Mouse (Mus musculus) forebrain, embryonic 10.5 days (tissue): Measurements from ENCODE around the gene Gkn1. TPM values are rescaled to one million over a fixed set of nuclear protein-coding genes. Genes with fewer than 3 reads are reported as not detected.

Source experiments
- DNase-seq: peaks from one replicate; pipeline ENCODE4 v3.0.0-alpha.2; 2017; ENCODE audit warnings: low spot score; ENCODE audit errors: extremely low spot score
- H3K27ac ChIP-seq: fragments of 300-500 bp; sonication (generic); 2 replicates; pipeline ENCODE4 v1.5.1; 2016; ENCODE audit warnings: mild to moderate bottlenecking
- H3K27me3 ChIP-seq: fragments of 300-500 bp; sonication (generic); 2 replicates; pipeline ENCODE4 v1.6.1; 2016; ENCODE audit warnings: mild to moderate bottlenecking; ENCODE audit not compliant: poor library complexity, severe bottlenecking
- H3K36me3 ChIP-seq: fragments of 300-500 bp; sonication (generic); replicated peaks from 2 replicates; pipeline ENCODE4 v1.6.1; 2016; ENCODE audit warnings: mild to moderate bottlenecking, moderate library complexity
- H3K4me1 ChIP-seq: fragments of 300-500 bp; sonication (generic); 2 replicates; pipeline ENCODE4 v1.6.1; 2016
- H3K4me3 ChIP-seq: fragments of 300-500 bp; sonication (generic); 2 replicates; pipeline ENCODE4 v1.5.1; 2016; ENCODE audit warnings: mild to moderate bottlenecking, moderate library complexity
- H3K9me3 ChIP-seq: fragments of 300-500 bp; sonication (generic); 2 replicates; pipeline ENCODE4 v1.6.1; 2016; ENCODE audit warnings: mild to moderate bottlenecking, moderate library complexity
- WGBS: fragments of 180-500 bp; shearing (Covaris S2); methylation state at CpG from one replicate; pipeline ENCODE4 v1.1.7; 2016; 5-methylcytosine and 5-hydroxymethylcytosine counted together
- polyA plus RNA-seq: library from polyadenylated mRNA; unstranded; fragments of >200 nt; fragmentation: Nextera tagmentation; extraction: Ambion mirVana; gene quantifications from 2 replicates; pipeline ENCODE4 v1.2.1, GENCODE M21; 2016

The Gkn1 gene
- polyA plus RNA-seq = not detected in 2 replicates

- Histone ChIP-seq H3K9me3 (no peaks in the 10 kb centered on the region), H3K27ac (no peak within 1 kb of the TSS), H3K27me3 (no peaks in the 10 kb centered on the region), H3K4me3 (no peak within 1 kb of the TSS), H3K36me3 (no peaks in the 10 kb centered on the region), H3K4me1 (peaks cover 8% of the 10 kb centered on the region; the same call in 1 of the 2 replicates)
- DNase-seq = no peak
- 91% methylated on average over 8 of the region's 8 CpGs for WGBS
Measured at GRCm38 (mm10) chr6:87350829-87351228, at the start of gene Gkn1. Gene Gkn1, minus strand, starts transcription at chr6:87350942.

DNA sequence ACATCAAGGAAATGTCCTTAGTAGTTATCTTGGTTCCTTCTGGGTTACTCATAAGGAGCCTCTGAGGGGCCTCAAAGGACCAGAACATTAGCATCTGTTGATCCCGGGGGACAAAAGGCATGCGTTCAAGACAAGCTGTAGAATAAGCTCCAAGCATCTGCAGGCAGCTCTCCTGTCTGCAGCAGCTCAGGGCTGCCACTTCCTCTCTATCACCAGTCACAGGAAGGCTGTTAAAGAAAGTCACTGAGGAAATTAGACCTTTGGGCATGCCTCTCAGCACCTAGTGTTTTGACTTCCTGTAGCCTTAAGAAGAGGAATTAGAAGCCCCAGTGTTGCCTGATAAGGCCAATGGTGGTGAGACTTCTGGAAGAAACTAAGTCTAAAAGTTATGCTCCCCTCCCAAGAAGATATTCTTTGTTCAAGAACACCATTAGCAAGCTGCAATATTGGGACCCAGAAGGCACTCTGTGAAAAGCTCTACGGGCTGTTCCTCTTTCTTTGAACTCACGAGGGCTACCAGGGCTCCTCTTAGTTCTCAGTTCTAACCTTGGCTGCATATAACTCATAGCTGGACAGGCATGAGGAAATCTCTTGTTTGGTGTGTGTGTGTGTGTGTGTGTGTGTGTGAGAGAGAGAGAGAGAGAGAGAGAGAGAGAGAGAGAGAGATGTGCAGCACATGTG lies 49.3 kb upstream of the Gkn1 start:
- no peak for DNase-seq
- WGBS = 80% methylated on average over 4 of the region's 4 CpGs
- Histone ChIP-seq H3K36me3 (no peaks in the 10 kb centered on the region), H3K9me3 (no peaks in the 10 kb centered on the region), H3K4me1 (no peaks in the 10 kb centered on the region), H3K4me3 (no peak overlapping the region), H3K27ac (no peak overlapping the region), H3K27me3 (no peaks in the 10 kb centered on the region)

GRCm38 (mm10) chr6:87399137-87399536 lies 48.4 kb upstream of the Gkn1 start:
- Histone ChIP-seq H3K9me3 (no peaks in the 10 kb centered on the region), H3K36me3 (no peaks in the 10 kb centered on the region), H3K4me3 (no peak overlapping the region), H3K27ac (no peak overlapping the region), H3K27me3 (no peaks in the 10 kb centered on the region), H3K4me1 (no peaks in the 10 kb centered on the region)
- DNase-seq = peak; percentile 75
- WGBS = 2% methylated on average over 5 of the region's 5 CpGs

- Histone ChIP-seq H3K4me3 (no peak overlapping the region), H3K9me3 (no peaks in the 10 kb centered on the region), H3K27me3 (no peaks in the 10 kb centered on the region), H3K4me1 (peaks cover 7% of the 10 kb centered on the region), H3K27ac (no peak overlapping the region), H3K36me3 (no peaks in the 10 kb centered on the region)
- 89% methylated on average over 9 of the region's 9 CpGs for WGBS
- no peak for DNase-seq
Measured at GRCm38 (mm10) chr6:87394783-87395182, 44.0 kb upstream of the Gkn1 start.

DNA sequence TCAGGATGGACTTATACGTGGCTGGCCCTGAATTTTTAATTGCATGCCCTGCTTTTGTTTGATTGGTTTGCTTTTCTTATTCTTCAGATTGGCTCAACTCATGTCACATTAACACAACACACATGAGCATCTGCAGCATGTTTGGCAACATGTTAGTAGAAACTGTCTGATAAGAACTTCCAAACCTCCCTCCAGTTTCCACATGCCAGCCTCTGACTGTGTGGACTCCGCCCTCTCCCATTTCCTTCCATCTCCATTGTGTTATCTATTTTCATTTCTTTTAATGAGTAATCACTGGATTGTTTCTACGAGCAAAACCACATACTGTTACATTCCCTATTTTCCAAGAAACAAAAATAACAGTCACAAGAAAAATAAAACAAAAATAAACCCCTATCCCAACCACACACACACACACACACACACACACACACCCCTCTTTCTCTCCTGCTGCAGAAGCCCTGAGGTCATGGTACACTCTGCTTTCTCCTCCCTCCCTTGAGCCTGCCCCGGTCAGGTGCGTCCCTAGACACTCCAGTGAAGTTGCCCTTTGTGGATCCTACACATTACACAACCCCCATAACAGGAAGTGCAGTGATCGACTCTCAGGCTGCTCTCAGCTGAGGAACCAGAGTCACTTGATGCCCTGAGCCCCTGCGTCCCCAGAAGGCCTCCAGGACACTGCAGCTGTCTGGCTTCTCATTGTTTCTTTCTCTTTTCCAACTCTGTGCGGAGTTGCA lies 42.9 kb upstream of the Gkn1 start:
- 84% methylated on average over 8 of the region's 8 CpGs for WGBS
- Histone ChIP-seq H3K27me3 (no peaks in the 10 kb centered on the region), H3K27ac (no peak overlapping the region), H3K4me3 (no peak overlapping the region), H3K36me3 (no peaks in the 10 kb centered on the region), H3K9me3 (no peaks in the 10 kb centered on the region), H3K4me1 (peaks cover 18% of the 10 kb centered on the region)
- no peak for DNase-seq

DNA sequence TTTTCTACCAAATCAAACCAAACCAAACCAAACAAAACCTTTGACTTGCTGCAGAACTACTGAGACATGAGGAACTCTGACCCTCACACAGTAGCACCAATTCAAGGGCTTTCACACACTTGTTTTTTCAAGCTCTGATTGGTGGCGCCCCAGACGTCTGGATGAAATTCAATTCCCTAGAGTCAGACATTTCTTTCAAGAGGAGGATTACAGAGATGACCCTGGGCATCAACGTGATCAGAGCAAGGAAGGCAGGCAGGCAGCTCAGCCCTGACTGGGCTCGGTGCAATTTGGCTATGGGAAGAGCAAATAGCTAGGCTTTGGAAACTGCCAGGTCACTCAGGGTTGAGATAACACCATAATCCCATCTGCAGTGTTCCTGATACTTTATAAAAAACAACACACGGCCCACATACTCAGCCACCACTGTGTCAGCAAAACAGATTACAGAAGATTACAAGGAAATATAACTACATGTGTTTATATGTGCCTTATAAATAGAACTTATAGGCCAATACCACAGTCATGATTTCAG lies 38.8 kb upstream of the Gkn1 start:
- DNase-seq = no peak
- 39% methylated on average over 5 of the region's 5 CpGs for WGBS

DNA sequence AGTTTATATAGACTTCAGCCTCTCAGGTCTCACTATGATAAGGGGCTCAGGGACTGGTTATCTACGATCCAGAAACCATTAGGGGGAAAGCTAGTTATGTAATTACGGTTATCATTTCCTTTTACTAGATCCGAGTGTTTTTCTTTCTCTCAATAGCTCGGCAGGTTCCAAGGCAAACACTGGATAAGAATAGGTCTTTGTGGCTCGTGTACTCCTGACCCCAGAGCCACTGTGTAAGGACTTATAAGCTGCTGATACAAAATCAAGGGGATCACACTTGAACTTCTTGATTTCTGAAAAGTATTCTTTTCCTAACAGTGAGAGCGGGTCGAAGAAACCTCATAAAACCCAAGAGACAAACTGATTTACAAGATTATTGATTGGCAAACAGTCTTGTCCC lies 38.1 kb upstream of the Gkn1 start, which contains the start of gene Gkn3:
Gene Gkn3, minus strand, starts transcription at position 59 of the 400 bp plus-strand sequence.
- no peak within 1 kb of the TSS for H3K4me3 ChIP-seq
- 73% methylated on average over 7 of the region's 7 CpGs for WGBS
- peaks cover 29% of the 10 kb centered on the region for H3K4me1 ChIP-seq
- H3K36me3 ChIP-seq = no peaks in the 10 kb centered on the region
- DNase-seq = no peak
- H3K27me3 ChIP-seq = peaks cover 31% of the 10 kb centered on the region
- H3K9me3 ChIP-seq = no peaks in the 10 kb centered on the region
- H3K27ac ChIP-seq = no peak within 1 kb of the TSS

More for the DNA sequence above, 38.8 kb upstream of the Gkn1 start:
- Histone ChIP-seq H3K27ac (no peak overlapping the region), H3K27me3 (peaks cover 28% of the 10 kb centered on the region), H3K4me3 (no peak overlapping the region), H3K36me3 (no peaks in the 10 kb centered on the region), H3K9me3 (no peaks in the 10 kb centered on the region), H3K4me1 (peaks cover 24% of the 10 kb centered on the region)

- Histone ChIP-seq H3K36me3 (no peaks in the 10 kb centered on the region), H3K9me3 (no peaks in the 10 kb centered on the region), H3K27ac (no peak overlapping the region), H3K4me3 (no peak overlapping the region), H3K4me1 (peaks cover 25% of the 10 kb centered on the region), H3K27me3 (peaks cover 48% of the 10 kb centered on the region)
- DNase-seq = no peak
- WGBS = 87% methylated on average over 10 of the region's 10 CpGs
Measured at GRCm38 (mm10) chr6:87386681-87387080, 35.9 kb upstream of the Gkn1 start.

DNA sequence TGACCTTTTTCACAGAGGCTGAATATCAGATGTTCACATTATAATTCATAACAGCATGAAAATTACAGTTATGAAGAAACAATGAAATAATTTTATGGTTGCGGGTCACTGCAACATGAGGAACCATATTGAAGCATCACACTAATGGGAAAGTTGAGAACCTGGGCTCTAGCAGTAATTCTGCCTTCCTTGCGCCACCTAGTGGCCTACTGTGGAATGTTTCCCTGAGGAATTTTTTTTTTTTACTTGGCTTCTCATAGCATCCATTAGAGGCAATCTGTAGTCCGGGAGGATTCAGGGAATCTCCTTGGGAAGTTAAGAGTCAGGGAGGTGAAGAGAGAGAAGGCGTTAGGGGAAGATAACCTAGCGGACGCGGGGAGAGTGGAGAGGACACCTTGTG lies 35.5 kb upstream of the Gkn1 start:
- Histone ChIP-seq H3K27ac (no peak overlapping the region), H3K27me3 (peaks cover 48% of the 10 kb centered on the region), H3K4me1 (peaks cover 25% of the 10 kb centered on the region), H3K9me3 (no peaks in the 10 kb centered on the region), H3K36me3 (no peaks in the 10 kb centered on the region), H3K4me3 (no peak overlapping the region)
- 20% methylated on average over 7 of the region's 7 CpGs for WGBS
- peak; percentile 58 for DNase-seq

DNA sequence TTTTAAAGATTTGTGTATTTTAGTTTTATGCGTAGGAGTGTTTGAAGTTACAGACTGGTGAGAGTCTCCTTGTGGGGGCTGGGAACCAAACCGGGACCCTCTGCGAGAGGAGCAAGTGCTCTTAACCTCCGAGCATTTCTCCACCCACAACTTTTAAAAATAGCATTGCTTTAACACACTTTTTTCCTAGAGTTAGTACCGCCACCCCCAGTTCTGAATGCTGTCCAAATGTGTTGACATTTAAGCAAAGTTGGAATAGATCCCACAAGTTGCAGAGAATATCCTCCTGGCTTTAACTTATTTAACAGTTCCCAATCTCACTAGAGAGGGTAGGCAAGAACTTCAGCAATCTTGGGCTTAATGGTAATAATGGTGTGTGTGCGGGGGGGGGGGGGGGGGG lies 34.0 kb upstream of the Gkn1 start:
- Histone ChIP-seq H3K4me1 (peaks cover 24% of the 10 kb centered on the region), H3K27ac (no peak overlapping the region), H3K36me3 (no peaks in the 10 kb centered on the region), H3K9me3 (no peaks in the 10 kb centered on the region), H3K4me3 (no peak overlapping the region), H3K27me3 (peaks cover 48% of the 10 kb centered on the region)
- no peak for DNase-seq
- WGBS = 60% methylated on average over 6 of the region's 6 CpGs

GRCm38 (mm10) chr6:87383926-87384691 lies 33.4 kb upstream of the Gkn1 start:
- no peaks in the 10 kb centered on the region for H3K9me3 ChIP-seq
- H3K4me3 ChIP-seq = peak overlapping the region; percentile 46
- no peak overlapping the region for H3K27ac ChIP-seq
- H3K4me1 ChIP-seq = peaks cover 18% of the 10 kb centered on the region
- peaks cover 48% of the 10 kb centered on the region for H3K27me3 ChIP-seq
- 8% methylated on average over 24 of the region's 24 CpGs for WGBS
- no peaks in the 10 kb centered on the region for H3K36me3 ChIP-seq
- no peak for DNase-seq

DNA sequence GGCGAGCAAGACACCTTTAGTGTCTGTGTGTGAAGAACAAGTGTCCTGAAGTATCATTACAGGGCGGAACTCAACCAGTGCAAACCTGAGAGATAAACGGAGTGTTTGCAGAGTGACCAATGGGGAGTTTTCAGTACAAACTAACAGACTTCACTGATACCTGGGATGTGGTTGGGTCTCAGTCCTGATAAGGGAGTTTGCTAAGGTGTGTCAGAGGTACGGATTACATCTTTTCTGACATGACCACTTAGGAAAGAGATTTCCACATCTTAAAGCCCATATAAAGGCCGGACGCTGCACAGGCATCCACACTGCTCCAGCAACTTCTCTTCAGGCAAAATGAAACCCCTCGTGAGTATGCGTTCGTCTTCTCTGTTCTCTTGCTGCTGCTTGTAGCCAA lies 22.3 kb upstream of the Gkn1 start, which contains the start of gene Gkn2:
Gene Gkn2, plus strand, starts transcription at position 301 of the 400 bp plus-strand sequence.
- Histone ChIP-seq H3K4me1 (no peaks in the 10 kb centered on the region), H3K4me3 (no peak within 1 kb of the TSS), H3K27ac (no peak within 1 kb of the TSS), H3K27me3 (no peaks in the 10 kb centered on the region), H3K36me3 (no peaks in the 10 kb centered on the region), H3K9me3 (no peaks in the 10 kb centered on the region)
- WGBS = 91% methylated on average over 9 of the region's 9 CpGs
- DNase-seq = no peak
